ENCODE assay signal across 9 mouse cellular contexts in the genomic region with DNA sequence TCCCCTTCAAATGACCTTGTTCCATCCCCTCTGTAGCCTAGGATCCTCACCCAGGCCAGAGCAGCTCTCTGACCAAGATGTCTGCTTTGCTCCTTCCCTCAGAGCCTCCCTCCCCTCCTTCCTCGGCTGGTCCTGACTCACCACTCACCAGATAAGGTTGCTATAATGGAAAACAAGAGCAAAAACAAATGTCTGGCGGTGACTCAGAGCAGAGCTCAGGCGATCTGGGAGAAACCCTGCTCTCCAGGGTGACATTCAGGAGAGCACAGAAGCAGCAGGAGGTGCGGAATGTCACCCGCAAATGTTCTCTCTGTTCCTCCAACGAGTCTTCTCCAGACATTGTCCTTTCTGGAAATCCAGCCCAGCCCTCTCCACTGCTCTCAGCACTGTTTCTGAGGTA. TPM values are rescaled to one million over a fixed set of nuclear protein-coding genes. Genes with fewer than 3 reads are reported as not detected.
DNase-seq lines count a peak whose midpoint lies in the region; TF ChIP-seq lines count a peak whose summit lies in the region.
"Had no signal": no experiment of that assay in that cellular context is flagged by ENCODE, and none has a peak within 500 bp of the region (broad histone marks: within the 10 kb centered on the region; RNA-seq: fewer than 3 reads in every experiment).

No protein-coding gene starts in this region.

- intact Hi-C loops in heart, postnatal 14 days (cut with DNase I), result no loop called here

- peak overlapping the region; percentile 82 for H3K27ac ChIP-seq in small intestine, adult 2 months (ENCODE audit: insufficient read depth, low read depth, low read length)
- H3K27ac ChIP-seq in thymus, adult 2 months (ENCODE audit: control insufficient read depth, insufficient read depth, low read length), result no peak overlapping the region
- H3K27ac ChIP-seq: embryonic facial prominence, embryonic 15.5 days had no signal

- H3K4me1 ChIP-seq in small intestine, adult 2 months (ENCODE audit: control insufficient read depth, insufficient read depth, insufficient read length, low read length), result peaks cover 13% of the 10 kb centered on the region; the same call in 1 of the 2 replicates
- H3K4me1 ChIP-seq in thymus, adult 2 months (replicated peaks; ENCODE audit: control insufficient read depth, insufficient read depth, low read length), result no peaks in the 10 kb centered on the region
- H3K4me1 ChIP-seq: embryonic facial prominence, embryonic 15.5 days had no signal

- no peaks in the 10 kb centered on the region for H3K36me3 ChIP-seq in small intestine, adult 2 months (ENCODE audit: control insufficient read depth, insufficient read depth, low read length)
- H3K36me3 ChIP-seq in thymus, adult 2 months (ENCODE audit: control insufficient read depth, insufficient read depth, low read length), result no peaks in the 10 kb centered on the region
- H3K36me3 ChIP-seq: embryonic facial prominence, embryonic 15.5 days had no signal

- 33% methylated on average over 6 of the region's 6 CpGs for WGBS in small intestine, adult 2 months
- WGBS in thymus, adult 2 months, result 77% methylated on average over 6 of the region's 6 CpGs

- TF ChIP-seq POLR2A in small intestine, adult 2 months (IDR thresholded peaks at IDR 0.05; ENCODE audit: low read depth, low read length), result no peak
- no peak for TF ChIP-seq POLR2A in thymus, adult 2 months (IDR thresholded peaks at IDR 0.05; ENCODE audit: control insufficient read depth, extremely low read depth, insufficient read depth, low read length, poor library complexity)

- TF ChIP-seq CTCF in small intestine, adult 2 months (IDR thresholded peaks at IDR 0.05; ENCODE audit: extremely low read depth, insufficient read length, insufficient replicate concordance, low read depth, low read length), result no peak
- no peak for TF ChIP-seq CTCF in thymus, adult 2 months (IDR thresholded peaks at IDR 0.05; ENCODE audit: borderline replicate concordance, control insufficient read depth, extremely low read depth, insufficient read depth, low read length, poor library complexity)

- DNase-seq in ovary, adult 18-20 months (ENCODE audit: low spot score), result peak; percentile 73
- DNase-seq in ovary, postnatal 10 days (ENCODE audit: low spot score), result no peak
- peak; percentile 81 for DNase-seq in adrenal gland, postnatal 14 days
- peak; percentile 43 to 54 for DNase-seq in heart, postnatal 14 days
- DNase-seq in layer of hippocampus, postnatal 10 days (ENCODE audit: low spot score in 2 of 2), result no peak
- no peak for DNase-seq in thymus, adult 2 months
- DNase-seq in right cerebral cortex, postnatal 10 days (ENCODE audit: low spot score in 2 of 2), result no peak

- H3K27me3 ChIP-seq in small intestine, adult 2 months (ENCODE audit: control insufficient read depth, insufficient read depth, low read length), result no peaks in the 10 kb centered on the region
- no peaks in the 10 kb centered on the region for H3K27me3 ChIP-seq in thymus, adult 2 months (ENCODE audit: control insufficient read depth, insufficient read depth, low read length)
- H3K27me3 ChIP-seq: embryonic facial prominence, embryonic 15.5 days had no signal

- no peak overlapping the region for H3K4me3 ChIP-seq in small intestine, adult 2 months (ENCODE audit: low read depth, low read length)
- H3K4me3 ChIP-seq in thymus, adult 2 months (ENCODE audit: control insufficient read depth, insufficient read depth, low read length), result no peak overlapping the region
- H3K4me3 ChIP-seq: embryonic facial prominence, embryonic 15.5 days had no signal

RNA-seq across cellular contexts. Expression of a gene that starts 56.0 kb away (rescaled TPM):
- total RNA-seq in adrenal gland, postnatal 14 days (2021), result 93.2 and 95.8 TPM in 2 replicates
- total RNA-seq in heart, postnatal 14 days (2021), result 10 to 100 TPM; 68.0 to 69.3 TPM
- polyA plus RNA-seq in small intestine, adult 2 months (2012; rRNA removed), result 20.4 and 35.4 TPM in 2 replicates
- total RNA-seq in layer of hippocampus, postnatal 10 days (2021), result 10 to 100 TPM; 45.8 to 51.1 TPM
- polyA plus RNA-seq in thymus, adult 2 months (2012; rRNA removed), result 54.9 and 57.1 TPM in 2 replicates

Comparison
In these comparisons a context has a peak if more than half of its experiments do, and no peak if none do; other contexts are left out.
1. DNase-seq: peak in ovary, adult 18-20 months (single experiment), adrenal gland, postnatal 14 days (single experiment) and heart, postnatal 14 days (2 of 2); none in ovary, postnatal 10 days (single experiment), layer of hippocampus, postnatal 10 days (0 of 2), thymus, adult 2 months (single experiment) and right cerebral cortex, postnatal 10 days (0 of 2).